Mouse (Mus musculus): ENCODE measurements around the gene Spns2.

DNA sequence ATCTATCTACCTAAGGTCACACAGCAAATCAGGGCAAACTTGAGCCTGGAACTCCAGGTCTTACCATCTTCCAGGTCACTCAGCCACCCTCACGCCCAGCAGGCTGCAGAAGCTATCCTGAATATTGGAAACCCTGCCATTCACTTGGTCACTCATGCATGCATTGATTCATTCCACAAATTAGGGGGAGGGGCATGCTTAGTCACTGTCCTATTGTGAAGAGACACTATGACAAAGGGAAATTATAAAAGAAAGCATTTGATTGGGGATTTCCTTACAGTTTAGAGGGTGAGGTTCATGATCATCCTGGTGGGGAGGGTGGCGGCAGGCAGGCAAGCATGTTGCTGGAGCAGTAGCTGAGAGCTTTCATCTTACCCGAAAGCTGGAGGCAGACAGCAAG lies 24.9 kb downstream of the Spns2 start:
- TF ChIP-seq CTCF (IDR thresholded peaks at IDR 0.05; ENCODE audit: low read depth, low read length) (no peak), POLR2A (IDR thresholded peaks at IDR 0.05; ENCODE audit: borderline replicate concordance, low read depth, low read length) (no peak)
